Mouse (Mus musculus) heart, embryonic 13.5 days (tissue): ENCODE measurements around the gene Map3k10. TPM values are rescaled to one million over a fixed set of nuclear protein-coding genes. Genes with fewer than 3 reads are reported as not detected.
"Not testable (repeated sequence)": the region's sequence is repeated elsewhere in the genome, so short reads cannot be mapped to it uniquely, and the experiment has no call there.

Experiments
- ATAC-seq: fragments of 200-750 bp; cut with Nextera tagmentation; 2 replicates; pipeline ENCODE4 v1.8.0; 2017; ENCODE audit warnings: moderate TSS enrichment; ENCODE audit not compliant: insufficient number of reproducible peaks, low FRiP score, low TSS enrichment; ENCODE audit errors: extremely low read depth
- H3K27ac ChIP-seq: fragments of 300-500 bp; sonication (generic); replicated peaks from 2 replicates; pipeline ENCODE4 v1.5.1; 2015; ENCODE audit warnings: moderate library complexity, mild to moderate bottlenecking, inconsistent platforms
- H3K27me3 ChIP-seq: fragments of 300-500 bp; sonication (generic); replicated peaks from 2 replicates; pipeline ENCODE4 v1.6.1; 2015; ENCODE audit warnings: mild to moderate bottlenecking, inconsistent platforms
- H3K36me3 ChIP-seq: fragments of 300-500 bp; sonication (generic); 2 replicates; pipeline ENCODE4 v1.6.1; 2015; ENCODE audit warnings: mild to moderate bottlenecking, inconsistent platforms
- H3K4me1 ChIP-seq: fragments of 300-500 bp; sonication (generic); 2 replicates; pipeline ENCODE4 v1.6.1; 2015; ENCODE audit warnings: inconsistent platforms
- H3K4me2 ChIP-seq: fragments of 300-500 bp; sonication (generic); 2 replicates; pipeline ENCODE4 v1.6.1; 2015; ENCODE audit warnings: inconsistent platforms, mild to moderate bottlenecking, moderate library complexity
- H3K4me3 ChIP-seq: fragments of 300-500 bp; sonication (generic); 2 replicates; pipeline ENCODE4 v1.5.1; 2015; ENCODE audit warnings: moderate library complexity, mild to moderate bottlenecking, inconsistent platforms
- H3K9ac ChIP-seq: fragments of 300-500 bp; sonication (generic); 2 replicates; pipeline ENCODE4 v1.6.1; 2015; ENCODE audit warnings: inconsistent platforms, mild to moderate bottlenecking, moderate library complexity
- H3K9me3 ChIP-seq: fragments of 300-500 bp; sonication (generic); 2 replicates; pipeline ENCODE4 v1.6.1; 2016; ENCODE audit warnings: inconsistent platforms
- WGBS: fragments of 180-500 bp; shearing (Covaris S2); methylation state at CpG from one replicate; pipeline ENCODE4 v1.1.7; 2015; ENCODE audit warnings: mixed read lengths; 5-methylcytosine and 5-hydroxymethylcytosine counted together
- polyA plus RNA-seq: library from polyadenylated mRNA; unstranded; fragments of >200 nt; fragmentation: Nextera tagmentation; extraction: Ambion mirVana; gene quantifications from 2 replicates; pipeline ENCODE4 v1.2.1, GENCODE M21; 2015

Map3k10 gene
- polyA plus RNA-seq, 1 experiment from 2014 or later, result 3.7 TPM

- peaks cover 91% of the 10 kb centered on the region for H3K27me3 ChIP-seq
- no peaks in the 10 kb centered on the region for H3K9me3 ChIP-seq
- H3K36me3 ChIP-seq, result peaks cover 17% of the 10 kb centered on the region
- H3K4me3 ChIP-seq, result peak within 1 kb of the TSS; percentile 34
- 3% methylated on average over 62 of the region's 62 CpGs for WGBS
- peak within 1 kb of the TSS; percentile 60 for H3K4me2 ChIP-seq
- H3K9ac ChIP-seq, result no peak within 1 kb of the TSS
- no peak; the same call in 1 of the 2 replicates for ATAC-seq
- no peak within 1 kb of the TSS for H3K27ac ChIP-seq
- peaks cover 9% of the 10 kb centered on the region for H3K4me1 ChIP-seq
Observed at GRCm38 (mm10) chr7:27653681-27654437, 20.5 kb downstream of the Map3k10 start, which contains the start of gene Ttc9b. Gene Ttc9b (plus strand): TSS chr7:27653915.

DNA sequence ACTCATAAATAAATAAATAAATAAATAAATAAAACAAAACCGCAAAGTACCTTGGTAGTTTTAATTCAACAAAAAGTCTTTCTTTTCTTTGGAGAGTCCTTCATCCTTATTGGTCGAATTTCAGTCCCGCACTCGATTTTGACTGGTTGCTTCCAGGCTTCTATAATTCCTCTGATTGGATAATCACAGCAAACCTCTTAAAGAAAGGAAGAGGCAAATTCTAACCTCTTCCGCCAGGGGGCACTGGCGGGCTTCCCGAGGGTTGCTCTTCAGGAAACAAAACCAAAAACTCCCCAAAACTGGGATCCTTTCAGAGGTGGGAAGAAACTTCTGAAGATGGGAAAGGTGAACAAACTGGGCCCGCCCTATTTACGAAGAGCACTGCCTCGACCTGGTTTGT, 23.4 kb downstream of the Map3k10 start:
- ATAC-seq, result no peak
- Histone ChIP-seq H3K36me3 (no peaks in the 10 kb centered on the region), H3K4me1 (peaks cover 8% of the 10 kb centered on the region), H3K27me3 (peaks cover 62% of the 10 kb centered on the region), H3K9ac (no peak overlapping the region), H3K9me3 (no peaks in the 10 kb centered on the region), H3K4me2 (peak overlapping the region; percentile 35), H3K27ac (no peak overlapping the region), H3K4me3 (0 out of 2 replicates have a peak overlapping the region, but pooled peaks have one; percentile 13)
- 4% methylated on average over 10 of the region's 10 CpGs for WGBS

- Histone ChIP-seq H3K9ac (no peak overlapping the region), H3K9me3 (no peaks in the 10 kb centered on the region), H3K4me1 (peaks cover 6% of the 10 kb centered on the region), H3K4me2 (no peak overlapping the region), H3K36me3 (no peaks in the 10 kb centered on the region), H3K27me3 (peaks cover 49% of the 10 kb centered on the region), H3K27ac (no peak overlapping the region), H3K4me3 (no peak overlapping the region)
- 79% methylated on average over 11 of the region's 11 CpGs for WGBS
- no peak for ATAC-seq
Observed at GRCm38 (mm10) chr7:27649723-27650122, 24.7 kb downstream of the Map3k10 start.

- no peak overlapping the region for H3K4me3 ChIP-seq
- no peaks in the 10 kb centered on the region for H3K36me3 ChIP-seq
- no peak overlapping the region for H3K4me2 ChIP-seq
- no peaks in the 10 kb centered on the region for H3K4me1 ChIP-seq
- no peak overlapping the region for H3K9ac ChIP-seq
- 65% methylated on average over 6 of the region's 6 CpGs for WGBS
- H3K27ac ChIP-seq, result no peak overlapping the region
- peaks cover 27% of the 10 kb centered on the region for H3K27me3 ChIP-seq
- no peak for ATAC-seq
- H3K9me3 ChIP-seq, result no peaks in the 10 kb centered on the region
Observed at GRCm38 (mm10) chr7:27647281-27648002, 27.0 kb downstream of the Map3k10 start.

DNA sequence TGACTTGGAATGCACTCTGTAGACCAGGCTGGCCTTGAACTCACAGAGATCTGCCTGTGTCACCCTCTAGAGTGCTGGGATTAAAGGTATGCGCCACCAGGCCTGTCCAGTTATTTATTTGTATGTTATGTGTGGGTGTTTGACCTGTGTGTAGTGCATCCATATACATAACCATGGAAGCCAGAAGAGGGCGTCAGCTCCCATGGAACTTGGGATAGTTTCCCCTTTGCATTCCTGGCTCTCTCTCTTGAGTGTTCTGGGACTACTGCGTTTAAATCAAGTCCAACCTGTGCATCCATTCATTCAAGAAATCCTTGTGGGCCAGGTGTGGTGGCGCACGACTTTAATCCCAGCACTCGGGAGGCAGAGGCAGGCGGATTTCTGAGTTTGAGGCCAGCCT, 27.9 kb downstream of the Map3k10 start:
- Histone ChIP-seq H3K4me3 (no peak overlapping the region), H3K4me1 (no peaks in the 10 kb centered on the region), H3K36me3 (no peaks in the 10 kb centered on the region), H3K27me3 (peaks cover 17% of the 10 kb centered on the region), H3K9ac (no peak overlapping the region), H3K27ac (no peak overlapping the region), H3K4me2 (no peak overlapping the region), H3K9me3 (no peaks in the 10 kb centered on the region)
- 75% methylated on average over 7 of the region's 7 CpGs for WGBS
- no peak for ATAC-seq

GRCm38 (mm10) chr7:27644471-27644870, 29.9 kb downstream of the Map3k10 start:
- H3K36me3 ChIP-seq, result peaks cover 2% of the 10 kb centered on the region
- H3K27ac ChIP-seq, result no peak overlapping the region
- H3K4me2 ChIP-seq, result no peak overlapping the region
- no peaks in the 10 kb centered on the region for H3K9me3 ChIP-seq
- no peak for ATAC-seq
- 41% methylated on average over 1 of the region's 1 CpGs for WGBS
- H3K4me3 ChIP-seq, result no peak overlapping the region
- no peaks in the 10 kb centered on the region for H3K4me1 ChIP-seq
- no peak overlapping the region for H3K9ac ChIP-seq
- no peaks in the 10 kb centered on the region for H3K27me3 ChIP-seq

DNA sequence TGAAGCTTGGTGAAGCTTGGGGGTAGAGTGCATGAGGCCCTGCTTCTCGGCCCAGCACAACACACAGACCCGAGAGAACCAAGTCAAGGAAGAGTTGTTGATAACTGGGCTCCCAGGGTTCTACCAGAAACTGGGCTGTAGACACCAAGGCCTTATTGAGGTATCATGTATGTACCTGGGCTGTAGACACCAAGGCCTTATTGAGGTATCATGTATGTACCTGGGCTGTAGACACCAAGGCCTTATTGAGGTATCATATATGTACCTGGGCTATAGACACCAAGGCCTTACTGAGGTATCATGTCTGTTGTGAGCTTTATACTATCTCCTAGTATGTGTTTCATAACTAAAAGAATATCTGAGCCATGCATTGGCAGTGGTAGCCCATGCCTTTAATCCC, 39.3 kb downstream of the Map3k10 start:
- not testable (repeated sequence) for H3K27me3 ChIP-seq, H3K4me2 ChIP-seq, H3K4me3 ChIP-seq, H3K9ac ChIP-seq, H3K9me3 ChIP-seq, ATAC-seq, H3K27ac ChIP-seq, H3K4me1 ChIP-seq
- peaks cover 83% of the 10 kb centered on the region for H3K36me3 ChIP-seq
- 88% methylated on average over 2 of the region's 2 CpGs for WGBS

DNA sequence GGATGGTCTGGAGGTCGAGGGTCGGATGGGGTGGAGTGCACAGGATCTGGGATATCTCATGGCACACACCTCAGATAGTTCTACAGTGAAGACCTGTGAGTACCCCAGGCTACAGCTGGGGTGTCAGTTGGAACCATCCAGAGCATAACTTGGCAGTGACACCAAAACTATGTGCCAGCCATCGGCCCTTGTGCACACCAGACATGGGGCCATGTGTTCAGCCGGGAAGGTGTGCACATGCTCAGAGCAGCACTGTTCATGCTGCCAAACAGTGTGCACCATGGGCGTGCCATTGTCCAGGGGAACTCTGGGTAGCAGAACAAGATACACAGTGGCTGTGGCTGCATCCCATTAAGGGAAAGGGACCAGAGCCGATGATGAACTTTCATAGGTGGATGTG, 39.7 kb downstream of the Map3k10 start:
- ATAC-seq, result no peak
- H3K4me3 ChIP-seq, result no peak overlapping the region
- H3K36me3 ChIP-seq, result peaks cover 87% of the 10 kb centered on the region
- H3K9ac ChIP-seq, result no peak overlapping the region
- no peaks in the 10 kb centered on the region for H3K9me3 ChIP-seq
- H3K4me1 ChIP-seq, result no peaks in the 10 kb centered on the region
- H3K4me2 ChIP-seq, result no peak overlapping the region
- no peaks in the 10 kb centered on the region for H3K27me3 ChIP-seq
- H3K27ac ChIP-seq, result no peak overlapping the region
- WGBS, result 94% methylated on average over 6 of the region's 6 CpGs

DNA sequence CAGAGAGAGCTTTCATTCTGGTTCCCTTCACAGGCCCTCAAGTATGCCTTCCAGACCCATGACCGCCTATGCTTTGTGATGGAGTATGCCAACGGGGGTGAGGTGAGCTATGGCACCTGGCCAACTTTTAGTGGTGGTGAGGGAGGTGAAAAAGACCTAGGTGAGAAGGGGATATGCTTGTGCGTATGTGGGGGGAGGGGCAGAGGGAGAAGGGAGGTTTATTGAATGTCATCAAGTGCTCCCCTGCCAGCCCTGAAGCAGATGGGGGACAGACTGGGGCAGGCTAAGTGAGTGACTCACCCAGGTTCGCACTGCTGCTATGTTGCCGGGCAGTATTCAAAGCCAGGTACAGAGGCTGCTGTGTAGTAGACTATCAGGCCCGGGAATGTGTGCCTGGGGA, 41.2 kb downstream of the Map3k10 start:
- H3K4me1 ChIP-seq, result 0 out of 2 replicates have a peak, but pooled peaks cover 4% of the 10 kb centered on the region
- H3K9me3 ChIP-seq, result no peaks in the 10 kb centered on the region
- no peak overlapping the region for H3K4me3 ChIP-seq
- H3K27ac ChIP-seq, result no peak overlapping the region
- H3K4me2 ChIP-seq, result no peak overlapping the region
- H3K27me3 ChIP-seq, result no peaks in the 10 kb centered on the region
- 79% methylated on average over 6 of the region's 6 CpGs for WGBS
- peaks cover 97% of the 10 kb centered on the region for H3K36me3 ChIP-seq
- H3K9ac ChIP-seq, result no peak overlapping the region
- no peak for ATAC-seq

DNA sequence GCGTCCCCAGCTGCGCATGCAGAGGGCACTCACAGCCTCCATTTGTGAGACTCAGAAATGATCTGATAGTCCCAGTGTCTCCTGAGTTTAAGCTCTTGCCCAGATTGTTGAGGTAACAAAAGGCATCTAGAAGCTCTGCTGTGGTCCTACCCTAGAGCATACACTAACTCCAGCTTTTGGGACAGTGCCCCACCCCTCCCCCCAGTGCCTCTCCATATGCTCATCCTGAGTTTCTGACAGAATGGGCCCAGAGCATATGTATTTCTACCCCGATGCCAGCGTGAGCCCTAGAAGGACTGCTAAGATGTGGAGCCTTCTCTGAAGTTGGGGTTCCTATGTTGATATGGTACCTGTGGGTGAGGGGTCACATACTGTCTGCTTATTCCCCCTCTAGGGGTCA, 43.0 kb downstream of the Map3k10 start:
- Histone ChIP-seq H3K9ac (no peak overlapping the region), H3K36me3 (peaks cover 97% of the 10 kb centered on the region), H3K27me3 (no peaks in the 10 kb centered on the region), H3K4me2 (no peak overlapping the region), H3K27ac (no peak overlapping the region), H3K9me3 (no peaks in the 10 kb centered on the region), H3K4me1 (0 out of 2 replicates have a peak, but pooled peaks cover 4% of the 10 kb centered on the region), H3K4me3 (no peak overlapping the region)
- 94% methylated on average over 4 of the region's 4 CpGs for WGBS
- ATAC-seq, result no peak

- H3K27ac ChIP-seq, H3K4me1 ChIP-seq, H3K4me3 ChIP-seq, ATAC-seq, H3K4me2 ChIP-seq, H3K9ac ChIP-seq, H3K9me3 ChIP-seq, H3K27me3 ChIP-seq: not testable (repeated sequence)
- WGBS, result 84% methylated on average over 7 of the region's 7 CpGs
- peaks cover 96% of the 10 kb centered on the region for H3K36me3 ChIP-seq
Observed at GRCm38 (mm10) chr7:27628816-27629215, 45.6 kb downstream of the Map3k10 start.
